Mouse (Mus musculus) cerebellum, adult 2 months (tissue): ENCODE data around the gene Gm42372. TPM values are rescaled to one million over a fixed set of nuclear protein-coding genes. Genes with fewer than 3 reads are reported as not detected.

ENCODE experiments used
- DNase-seq, 2 experiments: peaks; one replicate each; pipeline ENCODE4 v3.0.0; 2021
- H3K27ac ChIP-seq: fragments of 200-500 bp; 2 replicates; pipeline ENCODE4 v1.5.1; 2012; ENCODE audit warnings: low read length, control low read depth, inconsistent platforms; ENCODE audit not compliant: insufficient read depth
- H3K27me3 ChIP-seq: fragments of 200-500 bp; 2 replicates; pipeline ENCODE4 v1.6.1; 2012; ENCODE audit warnings: inconsistent platforms, mild to moderate bottlenecking, low read length, moderate library complexity; ENCODE audit not compliant: control insufficient read depth, insufficient read depth
- H3K4me1 ChIP-seq: fragments of 200-500 bp; 2 replicates; pipeline ENCODE4 v1.6.1; 2011; ENCODE audit warnings: low read length; ENCODE audit not compliant: control insufficient read depth, insufficient read depth
- H3K4me3 ChIP-seq: fragments of 200-500 bp; replicated peaks from 2 replicates; pipeline ENCODE3; 2011; ENCODE audit warnings: mild to moderate bottlenecking, low read depth, low read length, control low read depth; ENCODE audit not compliant: insufficient read depth
- CTCF ChIP-seq: fragments of 200-500 bp; IDR thresholded peaks from 2 replicates; pipeline ENCODE4 v1.5.1; 2011; ENCODE audit warnings: low read depth, mild to moderate bottlenecking, control low read depth, low read length, moderate library complexity, borderline replicate concordance; ENCODE audit not compliant: insufficient read depth
- POLR2A ChIP-seq: fragments of 200-500 bp; IDR thresholded peaks from 2 replicates; pipeline ENCODE4 v1.6.1; 2011; ENCODE audit warnings: low read length, control low read depth, borderline replicate concordance; ENCODE audit not compliant: insufficient read depth
- WGBS: fragments of 180-500 bp; shearing (Covaris S2); methylation state at CpG from one replicate; pipeline ENCODE4 v1.1.7; 2018; 5-methylcytosine and 5-hydroxymethylcytosine counted together
- polyA plus RNA-seq: library from polyadenylated mRNA; depleted of rRNA; stranded (reverse); fragments of >200 nt; gene quantifications from 2 replicates; pipeline ENCODE4 v1.2.3, GENCODE M21; 2012

The Gm42372 gene
- polyA plus RNA-seq, 1 experiment = 33.2 TPM

- H3K27me3 ChIP-seq = no peaks in the 10 kb centered on the region
- TF ChIP-seq POLR2A (no peak), CTCF (no peak)
- no peak overlapping the region for H3K4me3 ChIP-seq
- DNase-seq = no peak
- H3K27ac ChIP-seq = no peak overlapping the region
- WGBS = 77% methylated on average over 6 of the region's 6 CpGs
- peaks cover 6% of the 10 kb centered on the region; the same call in 1 of the 2 replicates for H3K4me1 ChIP-seq
These were observed 4.7 kb upstream of the Gm42372 start for GRCm38 (mm10) chr7:16978173-16978572.

DNA sequence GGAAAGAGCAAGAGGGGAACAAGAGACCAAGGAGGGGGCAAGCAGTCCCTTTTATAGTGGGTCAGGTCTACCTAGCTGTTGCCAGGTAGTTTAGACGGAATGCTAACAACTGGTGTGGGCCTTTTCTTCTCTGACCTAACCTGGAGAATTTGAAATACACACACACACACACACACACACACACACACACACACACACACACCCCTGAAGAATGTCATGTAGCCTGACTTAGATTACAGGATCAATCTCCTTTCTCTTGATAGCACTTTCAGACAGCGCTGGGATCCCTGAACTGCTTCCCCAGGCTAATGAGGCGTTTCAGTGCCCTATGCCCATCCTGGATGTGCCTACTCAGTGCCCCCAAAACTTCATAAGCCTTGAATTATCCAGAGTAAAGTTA lies 4.3 kb upstream of the Gm42372 start:
- H3K27ac ChIP-seq = no peak overlapping the region
- peaks cover 7% of the 10 kb centered on the region; the same call in 1 of the 2 replicates for H3K4me1 ChIP-seq
- no peak for TF ChIP-seq CTCF
- TF ChIP-seq POLR2A = no peak
- H3K27me3 ChIP-seq = no peaks in the 10 kb centered on the region
- no peak overlapping the region for H3K4me3 ChIP-seq
- 95% methylated on average over 3 of the region's 3 CpGs for whole genome bisulfite sequencing
- DNase-seq = no peak

DNA sequence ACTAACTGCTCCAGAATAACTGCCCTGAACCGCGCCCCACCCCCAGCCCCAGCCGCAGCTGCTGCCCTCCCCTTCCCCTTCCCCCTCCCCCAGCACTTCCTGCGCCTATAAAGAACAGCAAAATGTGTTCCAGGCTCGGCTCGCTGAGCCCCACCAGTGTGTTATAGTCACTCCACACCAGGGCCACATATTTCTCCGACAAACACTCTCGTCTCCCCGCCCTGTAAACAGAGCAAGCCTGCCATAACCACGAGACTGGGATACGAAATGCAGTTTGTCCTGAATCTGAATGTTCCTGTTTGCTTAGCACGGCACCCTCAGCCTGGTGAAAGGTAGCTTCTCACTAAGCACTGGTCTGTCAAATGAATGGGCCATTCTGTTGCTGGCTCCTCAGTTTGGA lies 2.5 kb upstream of the Gm42372 start:
- no peak for TF ChIP-seq CTCF
- TF ChIP-seq POLR2A = no peak
- Histone ChIP-seq H3K4me1 (peaks cover 16% of the 10 kb centered on the region), H3K27ac (peak overlapping the region; percentile 61), H3K4me3 (peak overlapping the region; percentile 58), H3K27me3 (no peaks in the 10 kb centered on the region)
- WGBS = 8% methylated on average over 12 of the region's 12 CpGs
- DNase-seq = peak; percentile 25 to 45

GRCm38 (mm10) chr7:16987541-16988149 lies 4.8 kb downstream of the Gm42372 start:
- Histone ChIP-seq H3K27ac (no peak overlapping the region), H3K4me1 (peaks cover 18% of the 10 kb centered on the region), H3K27me3 (no peaks in the 10 kb centered on the region), H3K4me3 (no peak overlapping the region)
- DNase-seq = no peak
- 44% methylated on average over 7 of the region's 7 CpGs for WGBS
- no peak for TF ChIP-seq POLR2A
- no peak for TF ChIP-seq CTCF

- DNase-seq = no peak
- no peaks in the 10 kb centered on the region for H3K27me3 ChIP-seq
- peaks cover 18% of the 10 kb centered on the region for H3K4me1 ChIP-seq
- no peak overlapping the region for H3K4me3 ChIP-seq
- H3K27ac ChIP-seq = no peak overlapping the region
- TF ChIP-seq CTCF = no peak
- no peak for TF ChIP-seq POLR2A
- WGBS = 22% methylated on average over 3 of the region's 3 CpGs
These were observed 5.5 kb downstream of the Gm42372 start for GRCm38 (mm10) chr7:16988405-16988804.

GRCm38 (mm10) chr7:16990006-16990744 lies 7.3 kb downstream of the Gm42372 start:
- no peak for DNase-seq
- H3K27ac ChIP-seq = no peak overlapping the region
- H3K4me3 ChIP-seq = no peak overlapping the region
- no peaks in the 10 kb centered on the region for H3K27me3 ChIP-seq
- peaks cover 16% of the 10 kb centered on the region for H3K4me1 ChIP-seq
- WGBS = 56% methylated on average over 15 of the region's 15 CpGs
- no peak for TF ChIP-seq CTCF
- no peak for TF ChIP-seq POLR2A

- Histone ChIP-seq H3K4me3 (no peak overlapping the region), H3K4me1 (peaks cover 10% of the 10 kb centered on the region), H3K27ac (no peak overlapping the region), H3K27me3 (no peaks in the 10 kb centered on the region)
- no peak for DNase-seq
- TF ChIP-seq POLR2A (no peak), CTCF (no peak)
- 71% methylated on average over 18 of the region's 18 CpGs for WGBS
These were observed 9.0 kb downstream of the Gm42372 start for GRCm38 (mm10) chr7:16991681-16992450.
